Mouse (Mus musculus) brain, embryonic 14.5 days (tissue): ENCODE measurements around the gene Rilp.

Source experiments
- CTCF ChIP-seq: fragments of 200-500 bp; IDR thresholded peaks from 2 replicates; pipeline ENCODE4 v1.5.1; 2012; ENCODE audit warnings: inconsistent platforms, mild to moderate bottlenecking, moderate library complexity, borderline replicate concordance; ENCODE audit not compliant: insufficient read depth, insufficient read length; ENCODE audit errors: extremely low read depth
- POLR2A ChIP-seq: fragments of 200-500 bp; IDR thresholded peaks from 2 replicates; pipeline ENCODE4 v1.6.1; 2012; ENCODE audit warnings: mild to moderate bottlenecking, inconsistent platforms, borderline replicate concordance; ENCODE audit not compliant: poor library complexity, insufficient read depth, insufficient read length, severe bottlenecking; ENCODE audit errors: extremely low read depth

DNA sequence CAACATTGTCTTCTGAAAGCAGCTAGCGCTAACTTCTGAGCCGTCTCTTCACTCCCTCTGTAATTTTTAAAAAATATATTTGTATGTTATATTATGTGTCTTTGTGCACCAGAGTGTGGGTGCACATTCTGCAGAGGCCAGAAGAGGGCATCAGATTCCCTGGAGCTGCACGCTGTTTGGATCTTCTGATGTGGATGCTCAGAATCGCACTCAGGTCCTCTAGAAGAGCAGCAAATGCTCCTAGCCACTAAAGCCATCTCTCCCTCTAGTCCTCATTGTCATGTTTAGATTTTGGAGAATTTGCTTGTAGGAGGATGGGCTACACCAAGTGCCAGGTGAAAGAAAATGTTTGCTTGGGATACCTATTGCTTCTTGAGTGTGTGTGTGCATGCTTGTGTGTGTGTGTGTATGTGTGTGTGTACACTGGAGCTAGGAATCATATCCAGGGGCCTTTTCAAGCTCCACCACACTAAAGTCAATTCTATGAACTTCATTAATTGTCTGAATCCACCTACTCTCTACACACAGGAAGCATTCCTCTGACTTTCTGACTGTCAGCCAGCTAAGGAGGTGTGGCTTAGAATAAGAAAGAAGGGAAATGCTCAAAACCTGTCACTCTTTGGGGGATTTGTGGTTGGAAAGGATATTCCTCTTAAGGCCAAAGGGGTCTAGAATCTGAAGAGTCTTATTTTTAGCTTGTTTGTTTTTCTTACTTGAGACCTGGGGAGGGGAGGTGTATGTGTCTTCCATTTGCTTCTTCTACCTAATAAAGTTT lies 43.0 kb upstream of the Rilp start:
- TF ChIP-seq CTCF (no peak), POLR2A (no peak)
